ENCODE assay signal across 7 mouse cellular contexts in the genomic region with DNA sequence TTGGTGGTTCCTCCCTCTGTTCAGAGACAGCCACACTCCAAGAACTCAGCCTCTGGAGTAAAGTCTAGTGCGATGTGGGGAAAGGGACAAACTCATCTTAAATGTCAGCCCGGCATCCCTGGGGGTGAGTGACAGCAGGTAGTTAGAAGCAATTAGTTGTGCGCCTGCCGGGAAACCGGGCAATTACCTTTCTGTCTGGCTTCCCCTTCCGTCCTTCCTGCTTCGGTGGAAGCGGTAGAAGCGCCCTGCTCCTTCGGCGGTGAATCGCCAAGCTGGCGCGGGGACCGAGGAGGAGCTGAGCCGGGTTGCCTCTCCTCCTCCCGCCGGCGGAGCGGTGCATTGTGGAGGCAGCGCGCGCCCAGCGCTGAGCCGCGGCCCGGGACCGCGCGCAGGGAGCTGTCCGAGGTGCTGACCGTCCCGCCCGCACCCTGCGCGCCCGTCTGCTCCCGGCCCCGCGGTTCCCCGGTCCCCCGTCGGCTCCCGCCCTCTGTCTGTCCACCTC. TPM values are rescaled to one million over a fixed set of nuclear protein-coding genes. Genes with fewer than 3 reads are reported as not detected.
DNase-seq lines count a peak whose midpoint lies in the region; ATAC-seq and TF ChIP-seq lines count a peak whose summit lies in the region.

A gene (plus strand): TSS at position 337 of the 502 bp plus-strand sequence.

- peak within 1 kb of the TSS; percentile 68 for H3K4me2 ChIP-seq in intestine, postnatal 0 days (replicated peaks; ENCODE audit: low read depth)
- H3K4me2 ChIP-seq in limb, embryonic 14.5 days (replicated peaks; ENCODE audit: low read depth, low read length, severe bottlenecking), result peak within 1 kb of the TSS; percentile 65
- H3K4me2 ChIP-seq in midbrain, embryonic 15.5 days, result peak within 1 kb of the TSS; percentile 99

- no peak for TF ChIP-seq POLR2A in limb, embryonic 14.5 days (IDR thresholded peaks at IDR 0.05; ENCODE audit: borderline replicate concordance, extremely low read depth, insufficient read depth, insufficient read length)

- no peak for TF ChIP-seq CTCF in intestine, postnatal 0 days (IDR thresholded peaks at IDR 0.05; ENCODE audit: low read depth)

- 1% methylated on average over 38 of the region's 44 CpGs for WGBS in intestine, postnatal 0 days
- 0% methylated on average over 20 of the region's 44 CpGs for WGBS in limb, embryonic 14.5 days
- WGBS in midbrain, embryonic 15.5 days, result under 1% methylated on average over 44 of the region's 44 CpGs

- no peak within 1 kb of the TSS for H3K27ac ChIP-seq in intestine, postnatal 0 days (ENCODE audit: low read depth, low read length)
- no peak within 1 kb of the TSS for H3K27ac ChIP-seq in limb, embryonic 14.5 days (replicated peaks; ENCODE audit: low read depth, low read length)
- no peak within 1 kb of the TSS for H3K27ac ChIP-seq in midbrain, embryonic 15.5 days

- H3K9me3 ChIP-seq in intestine, postnatal 0 days (ENCODE audit: control insufficient read depth), result no peaks in the 10 kb centered on the region
- no peaks in the 10 kb centered on the region for H3K9me3 ChIP-seq in limb, embryonic 14.5 days (ENCODE audit: control insufficient read depth, low read length)
- H3K9me3 ChIP-seq in midbrain, embryonic 15.5 days, result no peaks in the 10 kb centered on the region

- no peak within 1 kb of the TSS for H3K9ac ChIP-seq in intestine, postnatal 0 days (ENCODE audit: low read depth, low read length)
- no peak within 1 kb of the TSS for H3K9ac ChIP-seq in limb, embryonic 14.5 days (ENCODE audit: low read depth, low read length, severe bottlenecking)
- peak within 1 kb of the TSS; percentile 53 for H3K9ac ChIP-seq in midbrain, embryonic 15.5 days

- H3K27me3 ChIP-seq in intestine, postnatal 0 days (replicated peaks; ENCODE audit: control insufficient read depth, insufficient read depth, low read length), result peaks cover 30% of the 10 kb centered on the region
- peaks cover 43% of the 10 kb centered on the region for H3K27me3 ChIP-seq in limb, embryonic 14.5 days (ENCODE audit: control insufficient read depth, insufficient read depth, low read length)
- H3K27me3 ChIP-seq in midbrain, embryonic 15.5 days (replicated peaks), result peaks cover 51% of the 10 kb centered on the region

- DNase-seq in adrenal gland, postnatal 4 days (ENCODE audit: low spot score in 2 of 2), result peak; percentile 62 to 67
- DNase-seq in embryo, embryonic 9.5 days (ENCODE audit: extremely low spot score), result peak; percentile 81
- DNase-seq in heart, adult 11 months, result peak; percentile 93
- peak; percentile 82 for DNase-seq in limb, embryonic 14.5 days (ENCODE audit: low spot score)
- DNase-seq in spleen, postnatal 14 days (ENCODE audit: low spot score in 2 of 2), result peak; percentile 22 to 41

- peak; percentile 88 for ATAC-seq in intestine, postnatal 0 days
- ATAC-seq in limb, embryonic 14.5 days (ENCODE audit: low FRiP score, low read depth), result peak; percentile 93
- ATAC-seq in midbrain, embryonic 15.5 days (replicated peaks), result peak; percentile 93

- H3K4me1 ChIP-seq in intestine, postnatal 0 days (replicated peaks; ENCODE audit: control insufficient read depth, insufficient read depth, low read length), result no peaks in the 10 kb centered on the region
- H3K4me1 ChIP-seq in limb, embryonic 14.5 days (ENCODE audit: control insufficient read depth, insufficient read depth, low read length), result no peaks in the 10 kb centered on the region
- peaks cover 16% of the 10 kb centered on the region for H3K4me1 ChIP-seq in midbrain, embryonic 15.5 days

- peak within 1 kb of the TSS; percentile 34 for H3K4me3 ChIP-seq in intestine, postnatal 0 days (ENCODE audit: low read depth, low read length)
- H3K4me3 ChIP-seq in limb, embryonic 14.5 days (replicated peaks; ENCODE audit: low read length), result peak within 1 kb of the TSS; percentile 33
- H3K4me3 ChIP-seq in midbrain, embryonic 15.5 days, result peak within 1 kb of the TSS; percentile 57

- H3K36me3 ChIP-seq in intestine, postnatal 0 days (ENCODE audit: control insufficient read depth, insufficient read depth), result no peaks in the 10 kb centered on the region
- no peaks in the 10 kb centered on the region for H3K36me3 ChIP-seq in limb, embryonic 14.5 days (ENCODE audit: control insufficient read depth, insufficient read depth, low read length)
- no peaks in the 10 kb centered on the region for H3K36me3 ChIP-seq in midbrain, embryonic 15.5 days (replicated peaks)

RNA-seq across cellular contexts. Expression of the gene that starts here (rescaled TPM):
- under 1 TPM; 0.11 to 0.17 TPM for total RNA-seq in adrenal gland, postnatal 4 days (2021)
- not detected in 2 replicates for polyA plus RNA-seq in intestine, postnatal 0 days (2015; fragmentation: Nextera tagmentation; extraction: Ambion mirVana)
- 0.03 TPM in 1 of 2 replicates, not detected in the other for polyA plus RNA-seq in limb, embryonic 14.5 days (2012; rRNA removed)
- polyA plus RNA-seq in limb, embryonic 14.5 days (2014; fragmentation: Nextera tagmentation; extraction: Ambion mirVana), result not detected in 2 replicates
- polyA plus RNA-seq in midbrain, embryonic 15.5 days (2015; fragmentation: Nextera tagmentation; extraction: Ambion mirVana), result 0.33 and 0.56 TPM in 2 replicates

Comparison
In these comparisons a context has a peak if more than half of its experiments do, and no peak if none do; other contexts are left out.
1. Peak in DNase-seq in adrenal gland, postnatal 4 days; RNA of the gene not detected or under 1 TPM.
2. Peak in ATAC-seq, H3K4me3 ChIP-seq and H3K4me2 ChIP-seq in intestine, postnatal 0 days; RNA of the gene not detected or under 1 TPM.
3. Peak in DNase-seq, ATAC-seq, H3K4me3 ChIP-seq and H3K4me2 ChIP-seq in limb, embryonic 14.5 days; RNA of the gene not detected or under 1 TPM.
4. Peak in ATAC-seq, H3K4me3 ChIP-seq, H3K9ac ChIP-seq and H3K4me2 ChIP-seq in midbrain, embryonic 15.5 days; RNA of the gene not detected or under 1 TPM.
5. DNase-seq: peak in every context shown above with its lines; median percentile 93 in heart, adult 11 months; 82 in limb, embryonic 14.5 days; 81 in embryo, embryonic 9.5 days; 64 in adrenal gland, postnatal 4 days; 32 in spleen, postnatal 14 days.